Mouse (Mus musculus) forebrain, embryonic 15.5 days (tissue): ENCODE measurements around the gene Luc7l3. TPM values are rescaled to one million over a fixed set of nuclear protein-coding genes. Genes with fewer than 3 reads are reported as not detected.

Experiments used
- ATAC-seq: fragments of 200-750 bp; cut with Nextera tagmentation; replicated peaks from 2 replicates; pipeline ENCODE4 v1.8.0; 2017; ENCODE audit warnings: mild to moderate bottlenecking, moderate TSS enrichment, moderate library complexity
- H3K27ac ChIP-seq: fragments of 300-500 bp; sonication (generic); replicated peaks from 2 replicates; pipeline ENCODE4 v1.5.1; 2015; ENCODE audit warnings: mild to moderate bottlenecking, inconsistent platforms
- H3K27me3 ChIP-seq: fragments of 300-500 bp; sonication (generic); 2 replicates; pipeline ENCODE4 v1.6.1; 2015; ENCODE audit warnings: inconsistent platforms
- H3K36me3 ChIP-seq: fragments of 300-500 bp; sonication (generic); 2 replicates; pipeline ENCODE4 v1.6.1; 2015; ENCODE audit warnings: mild to moderate bottlenecking, inconsistent platforms
- H3K4me1 ChIP-seq: fragments of 300-500 bp; sonication (generic); 2 replicates; pipeline ENCODE4 v1.6.1; 2015; ENCODE audit warnings: inconsistent platforms
- H3K4me2 ChIP-seq: fragments of 300-500 bp; sonication (generic); replicated peaks from 2 replicates; pipeline ENCODE4 v1.6.1; 2015; ENCODE audit warnings: mild to moderate bottlenecking, inconsistent platforms
- H3K4me3 ChIP-seq: fragments of 300-500 bp; sonication (generic); 2 replicates; pipeline ENCODE4 v1.5.1; 2015; ENCODE audit warnings: mild to moderate bottlenecking, inconsistent platforms
- H3K9ac ChIP-seq: fragments of 300-500 bp; sonication (generic); replicated peaks from 2 replicates; pipeline ENCODE4 v1.6.1; 2015; ENCODE audit warnings: mild to moderate bottlenecking, inconsistent platforms
- H3K9me3 ChIP-seq: fragments of 300-500 bp; sonication (generic); 2 replicates; pipeline ENCODE4 v1.6.1; 2016; ENCODE audit warnings: inconsistent platforms
- WGBS: fragments of 180-500 bp; shearing (Covaris S2); methylation state at CpG from one replicate; pipeline ENCODE4 v1.1.7; 2015; ENCODE audit warnings: mixed read lengths; 5-methylcytosine and 5-hydroxymethylcytosine counted together
- polyA plus RNA-seq: library from polyadenylated mRNA; unstranded; fragments of >200 nt; fragmentation: Nextera tagmentation; extraction: Ambion mirVana; gene quantifications from 2 replicates; pipeline ENCODE4 v1.2.1, GENCODE M21; 2015

The Luc7l3 gene
- polyA plus RNA-seq, 1 experiment from 2014 or later, result 153 TPM

DNA sequence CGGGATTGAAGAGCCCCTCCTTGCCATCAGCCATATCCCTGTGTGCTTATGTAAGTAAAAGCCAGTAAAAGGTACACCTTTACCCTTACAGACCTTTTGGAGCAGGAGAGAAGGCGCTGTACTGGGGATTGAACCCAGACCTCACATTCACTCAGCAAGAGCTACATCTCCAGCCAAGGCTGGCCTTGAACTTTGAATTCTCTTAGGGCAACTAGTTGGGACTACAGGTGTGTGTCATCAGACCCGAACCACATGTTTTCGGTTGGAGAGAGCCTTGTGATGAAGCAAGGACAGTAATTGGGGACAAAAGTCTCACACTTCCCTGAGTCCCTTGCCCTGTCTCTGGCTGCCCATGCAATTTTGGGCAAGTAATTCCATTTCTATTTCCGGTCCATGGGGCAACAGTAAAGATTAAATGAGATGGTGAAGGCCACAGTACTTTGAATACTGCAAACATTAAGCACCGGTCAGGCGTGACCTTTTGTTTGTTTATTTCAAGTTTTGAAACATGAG, 25.3 kb upstream of the Luc7l3 start:
- Histone ChIP-seq H3K4me2 (no peak overlapping the region), H3K9ac (no peak overlapping the region), H3K9me3 (no peaks in the 10 kb centered on the region), H3K36me3 (no peaks in the 10 kb centered on the region), H3K4me3 (no peak overlapping the region), H3K4me1 (peaks cover 10% of the 10 kb centered on the region), H3K27ac (no peak overlapping the region), H3K27me3 (no peaks in the 10 kb centered on the region)
- WGBS, result 83% methylated on average over 7 of the region's 7 CpGs
- ATAC-seq, result no peak

DNA sequence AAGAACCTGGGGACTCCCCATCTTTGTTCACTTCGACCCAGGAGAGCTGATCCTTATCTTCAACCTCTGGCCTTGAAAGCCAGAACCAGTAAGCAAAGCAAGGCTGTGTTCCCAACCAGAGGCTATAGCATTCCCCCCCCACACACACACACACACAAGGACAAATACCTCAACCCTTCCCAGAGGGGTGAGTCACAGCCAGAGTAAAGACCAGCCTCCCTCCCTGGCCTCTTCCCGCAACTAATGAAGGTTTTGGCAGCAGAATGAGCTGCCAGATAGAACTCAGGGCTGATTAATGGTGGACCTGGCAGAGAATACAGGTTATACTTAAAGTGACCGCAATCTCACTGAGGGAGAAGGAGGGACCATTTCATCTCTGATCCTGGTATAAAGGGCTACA, 24.8 kb upstream of the Luc7l3 start:
- no peak for ATAC-seq
- Histone ChIP-seq H3K36me3 (no peaks in the 10 kb centered on the region), H3K27me3 (no peaks in the 10 kb centered on the region)

GRCm38 (mm10) chr11:94345926-94346325, 24.1 kb upstream of the Luc7l3 start:
- peaks cover 15% of the 10 kb centered on the region for H3K4me1 ChIP-seq
- no peaks in the 10 kb centered on the region for H3K36me3 ChIP-seq
- no peak overlapping the region for H3K9ac ChIP-seq
- no peak overlapping the region for H3K4me3 ChIP-seq
- no peak for ATAC-seq
- WGBS, result 85% methylated on average over 10 of the region's 10 CpGs
- H3K27ac ChIP-seq, result no peak overlapping the region
- no peak overlapping the region for H3K4me2 ChIP-seq
- no peaks in the 10 kb centered on the region for H3K27me3 ChIP-seq
- H3K9me3 ChIP-seq, result no peaks in the 10 kb centered on the region

More for the DNA sequence above, 24.8 kb upstream of the Luc7l3 start:
- H3K27ac ChIP-seq, result no peak overlapping the region
- no peaks in the 10 kb centered on the region for H3K9me3 ChIP-seq
- H3K4me3 ChIP-seq, result no peak overlapping the region
- no peak overlapping the region for H3K4me2 ChIP-seq
- 61% methylated on average over 3 of the region's 3 CpGs for WGBS
- H3K9ac ChIP-seq, result no peak overlapping the region
- peaks cover 15% of the 10 kb centered on the region for H3K4me1 ChIP-seq

DNA sequence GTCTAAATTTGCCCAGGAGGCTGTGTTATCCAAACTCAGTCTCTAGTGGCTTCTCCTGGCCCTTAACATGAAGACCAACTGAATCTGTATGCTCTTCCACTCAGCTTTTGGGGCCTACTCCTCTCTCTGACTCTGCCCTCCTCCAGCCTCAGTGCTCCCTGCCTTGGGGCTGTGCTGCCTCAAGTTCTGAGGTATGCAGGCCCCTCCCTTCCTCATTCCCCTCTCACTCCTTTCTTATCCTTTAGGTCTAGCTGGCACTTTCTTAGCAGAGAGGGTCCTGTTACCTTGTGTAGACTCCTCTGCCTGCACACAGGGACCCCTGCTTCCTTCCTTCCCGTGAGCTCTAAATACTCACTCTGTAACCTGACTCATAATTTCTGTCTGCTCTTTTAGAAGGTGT, 22.7 kb upstream of the Luc7l3 start:
- Histone ChIP-seq H3K4me1 (peaks cover 17% of the 10 kb centered on the region), H3K4me2 (no peak overlapping the region), H3K9me3 (no peaks in the 10 kb centered on the region), H3K9ac (no peak overlapping the region), H3K27ac (0 out of 2 replicates have a peak overlapping the region, but pooled peaks have one; percentile 11), H3K27me3 (no peaks in the 10 kb centered on the region), H3K36me3 (peaks cover 5% of the 10 kb centered on the region), H3K4me3 (no peak overlapping the region)
- WGBS, result 60% methylated on average over 1 of the region's 1 CpGs
- ATAC-seq, result no peak

- H3K4me2 ChIP-seq, result no peak overlapping the region
- H3K36me3 ChIP-seq, result peaks cover 10% of the 10 kb centered on the region
- no peaks in the 10 kb centered on the region for H3K9me3 ChIP-seq
- H3K27ac ChIP-seq, result 0 out of 2 replicates have a peak overlapping the region, but pooled peaks have one; percentile 11
- no peak overlapping the region for H3K9ac ChIP-seq
- 13% methylated on average over 5 of the region's 5 CpGs for WGBS
- peaks cover 17% of the 10 kb centered on the region for H3K4me1 ChIP-seq
- ATAC-seq, result no peak
- H3K27me3 ChIP-seq, result no peaks in the 10 kb centered on the region
- H3K4me3 ChIP-seq, result no peak overlapping the region
Observed at GRCm38 (mm10) chr11:94343955-94344358, 22.2 kb upstream of the Luc7l3 start.

GRCm38 (mm10) chr11:94342114-94342905, 20.5 kb upstream of the Luc7l3 start:
- H3K36me3 ChIP-seq, result peaks cover 26% of the 10 kb centered on the region
- H3K4me2 ChIP-seq, result no peak overlapping the region
- H3K9ac ChIP-seq, result no peak overlapping the region
- ATAC-seq, result no peak
- no peak overlapping the region for H3K27ac ChIP-seq
- H3K27me3 ChIP-seq, result no peaks in the 10 kb centered on the region
- peaks cover 17% of the 10 kb centered on the region for H3K4me1 ChIP-seq
- no peaks in the 10 kb centered on the region for H3K9me3 ChIP-seq
- H3K4me3 ChIP-seq, result no peak overlapping the region
- 28% methylated on average over 13 of the region's 13 CpGs for WGBS

DNA sequence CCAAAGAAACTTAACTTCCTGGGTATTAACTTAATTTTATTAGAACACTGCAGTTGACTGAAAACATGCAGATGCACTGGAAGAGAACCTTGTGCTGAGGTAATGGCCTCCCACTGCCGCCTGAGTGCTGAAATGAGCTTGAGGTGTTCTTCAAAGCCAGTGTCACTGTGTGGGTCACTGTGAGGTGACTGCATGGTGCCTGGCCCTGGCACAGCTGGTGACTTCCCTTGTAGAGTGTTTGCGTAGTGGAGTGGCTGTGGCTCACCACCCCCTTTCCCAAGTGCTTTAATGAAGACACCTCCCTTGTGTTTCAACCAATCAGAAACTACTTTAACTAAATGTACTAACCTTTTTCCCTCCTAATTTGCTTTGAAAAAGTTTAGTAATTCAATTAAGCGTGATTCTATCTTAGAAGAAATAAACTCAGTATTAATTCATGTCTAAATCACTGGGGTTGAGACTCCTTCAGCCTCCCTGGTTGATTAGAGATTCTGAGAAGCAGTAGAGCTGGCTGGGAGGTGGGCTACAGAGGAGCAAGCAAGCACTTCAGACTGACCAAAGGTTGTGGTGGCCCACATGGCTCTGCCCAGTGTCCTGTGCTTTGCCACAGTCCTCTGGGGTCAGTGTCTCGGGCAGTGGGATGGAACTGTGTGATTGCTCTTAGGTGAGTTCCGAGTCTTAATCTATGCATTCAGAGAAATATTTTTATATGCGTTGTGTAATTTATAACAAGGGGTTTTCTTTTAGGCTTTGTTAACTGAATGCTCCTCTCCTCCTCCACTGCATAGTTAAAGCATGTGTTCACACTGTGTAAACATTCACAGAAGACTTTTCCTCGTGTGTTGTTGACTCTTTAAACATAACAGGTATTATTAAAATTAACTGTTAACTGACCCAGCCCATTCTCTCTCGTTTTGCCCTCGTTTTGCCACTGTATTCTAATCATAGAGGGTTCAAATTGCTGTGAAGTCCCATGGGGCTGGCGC, 19.5 kb upstream of the Luc7l3 start:
- 67% methylated on average over 10 of the region's 10 CpGs for WGBS
- H3K4me3 ChIP-seq, result no peak overlapping the region
- no peak overlapping the region for H3K27ac ChIP-seq
- H3K9ac ChIP-seq, result no peak overlapping the region
- no peaks in the 10 kb centered on the region for H3K27me3 ChIP-seq
- H3K4me1 ChIP-seq, result peaks cover 17% of the 10 kb centered on the region
- peaks cover 32% of the 10 kb centered on the region for H3K36me3 ChIP-seq
- H3K4me2 ChIP-seq, result no peak overlapping the region
- no peaks in the 10 kb centered on the region for H3K9me3 ChIP-seq
- no peak for ATAC-seq

GRCm38 (mm10) chr11:94339732-94340585, 18.2 kb upstream of the Luc7l3 start:
- 55% methylated on average over 18 of the region's 18 CpGs for WGBS
- ATAC-seq, result peak; percentile 85
- Histone ChIP-seq H3K9ac (no peak overlapping the region), H3K4me2 (no peak overlapping the region), H3K4me1 (peaks cover 17% of the 10 kb centered on the region), H3K9me3 (no peaks in the 10 kb centered on the region), H3K27me3 (no peaks in the 10 kb centered on the region), H3K27ac (no peak overlapping the region), H3K4me3 (no peak overlapping the region), H3K36me3 (peaks cover 44% of the 10 kb centered on the region)

- H3K27me3 ChIP-seq, result no peaks in the 10 kb centered on the region
- peaks cover 51% of the 10 kb centered on the region for H3K36me3 ChIP-seq
- ATAC-seq, result no peak
- H3K4me1 ChIP-seq, result peaks cover 7% of the 10 kb centered on the region
- H3K9me3 ChIP-seq, result no peaks in the 10 kb centered on the region
- no peak overlapping the region for H3K4me2 ChIP-seq
- no peak overlapping the region for H3K4me3 ChIP-seq
- H3K27ac ChIP-seq, result no peak overlapping the region
- no peak overlapping the region for H3K9ac ChIP-seq
- WGBS, result 92% methylated on average over 2 of the region's 2 CpGs
Observed at GRCm38 (mm10) chr11:94338347-94338746, 16.6 kb upstream of the Luc7l3 start.

DNA sequence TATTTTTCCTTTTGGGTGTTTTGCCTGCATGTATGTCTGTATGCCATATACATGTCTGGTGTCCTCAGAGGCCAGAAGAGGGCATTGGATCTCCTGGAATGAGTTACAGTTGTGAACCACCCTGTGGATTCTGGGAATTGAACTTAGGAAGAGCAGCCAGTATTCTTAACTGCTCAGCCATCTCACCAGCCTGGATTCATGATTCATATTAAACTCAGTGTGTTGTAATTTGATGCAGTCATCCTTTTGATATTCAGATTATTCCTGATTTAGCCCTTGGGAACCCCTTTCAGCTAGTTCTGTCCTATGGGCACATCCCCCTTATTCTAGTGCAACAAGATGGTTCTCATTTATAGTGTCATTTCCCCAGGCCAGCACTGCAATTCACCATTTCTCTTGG, 14.8 kb upstream of the Luc7l3 start:
- H3K4me1 ChIP-seq, result peaks cover 4% of the 10 kb centered on the region; the same call in 1 of the 2 replicates
- no peak overlapping the region for H3K9ac ChIP-seq
- no peak for ATAC-seq
- no peak overlapping the region for H3K4me2 ChIP-seq
- H3K27ac ChIP-seq, result no peak overlapping the region
- H3K27me3 ChIP-seq, result no peaks in the 10 kb centered on the region
- H3K36me3 ChIP-seq, result peaks cover 51% of the 10 kb centered on the region
- H3K4me3 ChIP-seq, result no peak overlapping the region
- no peaks in the 10 kb centered on the region for H3K9me3 ChIP-seq

GRCm38 (mm10) chr11:94334386-94334968, 12.7 kb upstream of the Luc7l3 start:
- Histone ChIP-seq H3K9ac (no peak overlapping the region), H3K4me1 (peaks cover 22% of the 10 kb centered on the region), H3K27me3 (no peaks in the 10 kb centered on the region), H3K27ac (no peak overlapping the region), H3K4me3 (no peak overlapping the region), H3K36me3 (peaks cover 46% of the 10 kb centered on the region), H3K4me2 (no peak overlapping the region), H3K9me3 (no peaks in the 10 kb centered on the region)
- ATAC-seq, result no peak
- WGBS, result 77% methylated on average over 8 of the region's 8 CpGs
